Mouse (Mus musculus) stomach, postnatal 0 days (tissue): ENCODE results near the gene Vsig2. TPM values are rescaled to one million over a fixed set of nuclear protein-coding genes. Genes with fewer than 3 reads are reported as not detected.

Experiments
- ATAC-seq: fragments of 200-750 bp; cut with Nextera tagmentation; 2 replicates; pipeline ENCODE4 v1.8.0; 2017; ENCODE audit not compliant: low FRiP score, low TSS enrichment
- DNase-seq: peaks from one replicate; pipeline ENCODE4 v3.0.0-alpha.2; 2016; ENCODE audit warnings: low spot score
- H3K27ac ChIP-seq: fragments of 300-500 bp; sonication (generic); replicated peaks from 2 replicates; pipeline ENCODE4 v1.5.1; 2014; ENCODE audit warnings: mild to moderate bottlenecking, control low read depth
- H3K27me3 ChIP-seq: fragments of 300-500 bp; sonication (generic); 2 replicates; pipeline ENCODE4 v1.6.1; 2014; ENCODE audit warnings: low read length; ENCODE audit not compliant: control insufficient read depth, insufficient read depth
- H3K36me3 ChIP-seq: fragments of 300-500 bp; sonication (generic); 2 replicates; pipeline ENCODE4 v1.6.1; 2014; ENCODE audit warnings: low read length, mixed read lengths; ENCODE audit not compliant: control insufficient read depth, insufficient read depth
- H3K4me1 ChIP-seq: fragments of 300-500 bp; sonication (generic); replicated peaks from 2 replicates; pipeline ENCODE4 v1.6.1; 2014; ENCODE audit warnings: antibody characterized with exemption; ENCODE audit not compliant: control insufficient read depth, insufficient read depth
- H3K4me2 ChIP-seq: fragments of 300-500 bp; sonication (generic); replicated peaks from 2 replicates; pipeline ENCODE4 v1.6.1; 2014; ENCODE audit warnings: low read depth, mild to moderate bottlenecking, control low read depth, moderate library complexity
- H3K4me3 ChIP-seq: fragments of 300-500 bp; sonication (generic); 2 replicates; pipeline ENCODE4 v1.5.1; 2014; ENCODE audit warnings: low read depth, low read length, control low read depth
- H3K9ac ChIP-seq: fragments of 300-500 bp; sonication (generic); 2 replicates; pipeline ENCODE4 v1.6.1; 2014; ENCODE audit warnings: mild to moderate bottlenecking, low read length, control low read depth, mixed read lengths
- H3K9me3 ChIP-seq: fragments of 300-500 bp; sonication (generic); 2 replicates; pipeline ENCODE4 v1.6.1; 2016; ENCODE audit warnings: low read length; ENCODE audit not compliant: control insufficient read depth
- CTCF ChIP-seq: IDR thresholded peaks from 2 replicates; pipeline ENCODE4 v1.5.1; 2016; ENCODE audit warnings: antibody characterized with exemption, low read depth, mild to moderate bottlenecking, moderate library complexity
- EP300 ChIP-seq: optimal IDR thresholded peaks from 2 replicates; pipeline ENCODE3; 2016; ENCODE audit warnings: antibody characterized with exemption
- WGBS: fragments of 180-500 bp; shearing (Covaris S2); extraction: QIAGEN DNeasy Blood & Tissue Kit; methylation state at CpG from one replicate; pipeline ENCODE4 v1.1.7; 2014; 5-methylcytosine and 5-hydroxymethylcytosine counted together
- polyA plus RNA-seq: library from polyadenylated mRNA; unstranded; fragments of >200 nt; fragmentation: Nextera tagmentation; extraction: Ambion mirVana; gene quantifications from 2 replicates; pipeline ENCODE4 v1.2.1, GENCODE M21; 2015

Vsig2 gene
- polyA plus RNA-seq, 1 experiment from 2014 or later, result 350 TPM

DNA sequence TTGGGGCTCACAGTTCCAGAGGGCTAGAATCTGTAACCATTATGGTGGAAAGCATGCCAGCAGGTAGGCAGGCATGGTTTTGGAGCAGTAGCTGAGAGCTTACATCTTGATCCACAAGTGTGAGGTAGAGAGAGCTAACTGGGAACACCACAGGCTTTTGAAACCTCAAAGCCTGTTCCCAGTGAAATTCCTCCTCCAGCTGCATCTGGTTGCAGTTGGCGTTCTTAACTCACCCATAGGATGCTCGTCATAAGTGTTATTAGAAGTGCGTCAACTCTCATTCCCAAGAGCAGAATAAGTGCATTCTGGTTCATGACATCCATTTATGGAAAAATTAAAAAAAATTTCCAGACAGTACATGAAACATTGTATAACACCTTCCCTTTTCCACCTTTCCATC, 54.6 kb downstream of the Vsig2 start:
- no peaks in the 10 kb centered on the region for H3K36me3 ChIP-seq
- DNase-seq (no peak), ATAC-seq (no peak)
- H3K27me3 ChIP-seq, result no peaks in the 10 kb centered on the region
- TF ChIP-seq CTCF, result no peak
- TF ChIP-seq EP300, result no peak
- no peak overlapping the region for H3K9ac ChIP-seq
- H3K4me2 ChIP-seq, result no peak overlapping the region
- H3K27ac ChIP-seq, result no peak overlapping the region
- no peaks in the 10 kb centered on the region for H3K9me3 ChIP-seq
- no peak overlapping the region for H3K4me3 ChIP-seq
- WGBS, result 83% methylated on average over 3 of the region's 3 CpGs
- H3K4me1 ChIP-seq, result no peaks in the 10 kb centered on the region

Other genes with a start within 250 kb of the Vsig2 start
- 2.2 TPM in 2 replicates for gene Ccdc15, start 190.8 kb upstream of the Vsig2 start, polyA plus RNA-seq
- gene Hepacam, start 171.9 kb upstream of the Vsig2 start, polyA plus RNA-seq, result 0.08 and 0.10 TPM in 2 replicates
- gene Robo4, start 137.4 kb upstream of the Vsig2 start, polyA plus RNA-seq, result 4.4 and 5.2 TPM in 2 replicates
- gene Robo3, start 106.0 kb upstream of the Vsig2 start, polyA plus RNA-seq, result 0.02 and 0.11 TPM in 2 replicates
- gene Msantd2, start 49.9 kb upstream of the Vsig2 start, polyA plus RNA-seq, result 7.5 TPM in 2 replicates
- 28.2 and 30.5 TPM in 2 replicates for gene Esam, start 11.2 kb upstream of the Vsig2 start, polyA plus RNA-seq
- gene Nrgn, start 13.6 kb downstream of the Vsig2 start, polyA plus RNA-seq, result 2.3 and 2.6 TPM in 2 replicates
- 6.9 and 7.7 TPM in 2 replicates for gene Siae, start 16.4 kb downstream of the Vsig2 start, polyA plus RNA-seq
- 3.4 and 4.0 TPM in 2 replicates for gene Spa17, start 74.5 kb downstream of the Vsig2 start, polyA plus RNA-seq
- gene Tbrg1, start 118.1 kb downstream of the Vsig2 start, polyA plus RNA-seq, result 171 and 180 TPM in 2 replicates
- gene Panx3, start 130.0 kb downstream of the Vsig2 start, polyA plus RNA-seq, result 0.15 TPM in 1 of 2 replicates, not detected in the other
- gene Olfr160, start 177.0 kb downstream of the Vsig2 start, polyA plus RNA-seq, result 0.04 TPM in 1 of 2 replicates, not detected in the other
- gene Olfr874, start 205.9 kb downstream of the Vsig2 start, polyA plus RNA-seq, result not detected in 2 replicates
- not detected in 2 replicates for gene Olfr875, start 232.6 kb downstream of the Vsig2 start, polyA plus RNA-seq